Mouse (Mus musculus) kidney, postnatal 36 days (tissue): Measurements from ENCODE around the gene Clcn2.
A peak's percentile ranks its signal among the peaks of the same experiment; 100 is the strongest.

Source experiments
- DNase-seq, 2 experiments: peaks; one replicate each; pipeline ENCODE4 v3.0.0; 2021 to 2022; ENCODE audit warnings: mixed read lengths in 2 of 2

The Clcn2 gene

GRCm38 (mm10) chr16:20721808-20722207 is 4.3 kb upstream of the Clcn2 start:
- no peak for DNase-seq

GRCm38 (mm10) chr16:20717978-20718670 is 578 bp upstream of the Clcn2 start:
- DNase-seq = no peak

GRCm38 (mm10) chr16:20716841-20717180 is 735 bp downstream of the Clcn2 start:
- DNase-seq = no peak

- DNase-seq = peak; percentile 85 to 92
These were observed 1.3 kb downstream of the Clcn2 start for GRCm38 (mm10) chr16:20715976-20716840.

- no peak for DNase-seq
These were observed 2.0 kb downstream of the Clcn2 start for GRCm38 (mm10) chr16:20715566-20715965.

- no peak for DNase-seq
These were observed 2.4 kb downstream of the Clcn2 start for GRCm38 (mm10) chr16:20715161-20715560.

GRCm38 (mm10) chr16:20714307-20715080 is 3.1 kb downstream of the Clcn2 start:
- DNase-seq = no peak

DNA sequence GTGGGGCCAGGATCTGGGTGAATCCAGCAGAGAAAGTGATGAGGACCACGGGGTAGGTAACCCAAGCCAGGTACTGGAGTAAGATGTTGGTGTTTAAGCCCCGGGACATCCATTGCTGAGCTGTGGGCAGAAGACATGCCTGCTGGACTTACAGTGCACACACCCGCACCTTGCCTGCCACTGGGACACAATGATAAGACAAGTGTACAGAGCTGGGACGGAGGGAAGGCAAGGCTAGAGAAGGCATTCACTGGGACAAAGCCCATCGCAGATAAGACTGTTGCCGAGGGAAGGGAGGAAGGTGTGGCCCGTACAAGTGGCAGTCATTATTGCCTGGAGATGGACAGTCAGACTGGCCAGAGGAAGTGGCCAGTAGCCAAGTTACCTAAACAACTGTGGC is 4.7 kb downstream of the Clcn2 start:
- DNase-seq = no peak

DNA sequence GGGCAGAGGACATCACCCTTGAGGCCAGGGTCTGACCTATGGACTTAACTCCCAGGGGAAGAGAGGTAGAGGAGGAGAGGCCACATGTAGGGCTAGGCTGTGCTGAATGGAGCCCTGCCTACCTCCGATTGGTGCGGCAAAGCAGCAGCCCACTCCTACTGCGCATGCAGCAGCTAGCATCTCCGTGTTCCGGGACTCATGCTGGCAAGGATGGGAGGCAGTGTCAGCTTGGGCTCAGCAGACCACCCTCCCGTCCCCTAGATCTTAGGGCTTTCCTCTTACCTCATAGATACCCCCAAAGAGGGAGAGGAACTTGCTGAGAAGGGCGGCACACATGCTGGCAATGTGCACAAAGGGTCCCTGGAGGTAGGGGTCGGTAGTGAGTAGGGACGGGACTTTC is 5.4 kb downstream of the Clcn2 start:
- no peak for DNase-seq

DNA sequence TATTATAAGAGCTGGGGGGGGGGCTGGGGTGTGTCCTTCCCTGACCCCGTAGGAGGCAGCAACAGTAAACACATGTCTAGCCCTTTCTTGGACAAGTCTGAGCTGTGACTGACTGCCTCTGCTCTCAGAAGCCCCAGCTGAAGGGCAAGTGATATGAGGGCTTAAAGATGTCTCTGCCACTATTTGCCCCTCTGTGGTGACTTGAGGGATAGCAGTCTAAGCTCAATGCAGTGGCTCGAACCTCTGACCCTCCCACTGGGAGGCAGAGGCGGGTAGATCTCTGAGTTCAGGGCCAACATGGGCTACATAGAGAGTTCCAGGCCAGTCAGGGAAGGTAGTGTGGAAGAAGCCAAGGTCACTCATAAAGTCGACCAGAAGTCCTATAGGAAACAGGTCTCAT is 6.7 kb downstream of the Clcn2 start:
- DNase-seq = no peak

GRCm38 (mm10) chr16:20710370-20710769 is 7.2 kb downstream of the Clcn2 start:
- DNase-seq = no peak

- DNase-seq = peak in 1 of 2 experiments; percentile 64
These were observed 8.4 kb downstream of the Clcn2 start for GRCm38 (mm10) chr16:20708939-20709734.

GRCm38 (mm10) chr16:20708220-20708938 is 9.2 kb downstream of the Clcn2 start:
- DNase-seq = no peak

GRCm38 (mm10) chr16:20706407-20707055 is 11.0 kb downstream of the Clcn2 start:
- DNase-seq = peak; percentile 29 to 40

GRCm38 (mm10) chr16:20705786-20706185 is 11.8 kb downstream of the Clcn2 start:
- no peak for DNase-seq

- no peak for DNase-seq
These were observed 13.7 kb downstream of the Clcn2 start for GRCm38 (mm10) chr16:20703699-20704400.

GRCm38 (mm10) chr16:20703071-20703470 is 14.5 kb downstream of the Clcn2 start:
- no peak for DNase-seq

DNA sequence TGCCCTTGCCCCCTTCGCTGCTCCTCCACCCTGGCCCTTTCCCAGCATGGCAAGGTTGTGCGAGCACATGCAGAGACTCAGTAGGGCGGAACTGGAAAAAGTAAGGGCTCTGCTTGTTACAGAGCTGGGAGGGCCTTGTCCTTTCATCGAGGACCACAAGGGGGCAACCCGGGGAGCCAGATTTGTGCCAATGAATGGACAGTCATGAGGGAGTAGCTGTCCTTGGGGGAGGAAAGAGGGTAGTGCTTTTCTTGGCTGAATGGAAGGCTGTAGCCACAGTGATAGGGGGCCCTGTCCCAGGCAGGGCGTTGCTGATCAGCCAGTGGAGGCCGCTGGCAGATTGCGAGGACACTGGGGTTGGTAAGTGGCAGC is 15.0 kb downstream of the Clcn2 start:
- peak; percentile 76 to 84 for DNase-seq

- DNase-seq = no peak
These were observed 15.6 kb downstream of the Clcn2 start for GRCm38 (mm10) chr16:20701729-20702521.

- no peak for DNase-seq
These were observed 16.2 kb downstream of the Clcn2 start for GRCm38 (mm10) chr16:20701316-20701715.
